Mouse (Mus musculus) cerebellum, adult 2 months (tissue): ENCODE measurements around the gene Ddb2. TPM values are rescaled to one million over a fixed set of nuclear protein-coding genes. Genes with fewer than 3 reads are reported as not detected.

Experiments
- DNase-seq, 2 experiments: peaks; one replicate each; pipeline ENCODE4 v3.0.0; 2021
- H3K27ac ChIP-seq: fragments of 200-500 bp; 2 replicates; pipeline ENCODE4 v1.5.1; 2012; ENCODE audit warnings: low read length, control low read depth, inconsistent platforms; ENCODE audit not compliant: insufficient read depth
- H3K27me3 ChIP-seq: fragments of 200-500 bp; 2 replicates; pipeline ENCODE4 v1.6.1; 2012; ENCODE audit warnings: inconsistent platforms, mild to moderate bottlenecking, low read length, moderate library complexity; ENCODE audit not compliant: control insufficient read depth, insufficient read depth
- H3K4me1 ChIP-seq: fragments of 200-500 bp; 2 replicates; pipeline ENCODE4 v1.6.1; 2011; ENCODE audit warnings: low read length; ENCODE audit not compliant: control insufficient read depth, insufficient read depth
- H3K4me3 ChIP-seq: fragments of 200-500 bp; replicated peaks from 2 replicates; pipeline ENCODE3; 2011; ENCODE audit warnings: mild to moderate bottlenecking, low read depth, low read length, control low read depth; ENCODE audit not compliant: insufficient read depth
- CTCF ChIP-seq: fragments of 200-500 bp; IDR thresholded peaks from 2 replicates; pipeline ENCODE4 v1.5.1; 2011; ENCODE audit warnings: low read depth, mild to moderate bottlenecking, control low read depth, low read length, moderate library complexity, borderline replicate concordance; ENCODE audit not compliant: insufficient read depth
- POLR2A ChIP-seq: fragments of 200-500 bp; IDR thresholded peaks from 2 replicates; pipeline ENCODE4 v1.6.1; 2011; ENCODE audit warnings: low read length, control low read depth, borderline replicate concordance; ENCODE audit not compliant: insufficient read depth
- WGBS: fragments of 180-500 bp; shearing (Covaris S2); methylation state at CpG from one replicate; pipeline ENCODE4 v1.1.7; 2018; 5-methylcytosine and 5-hydroxymethylcytosine counted together
- polyA plus RNA-seq: library from polyadenylated mRNA; depleted of rRNA; stranded (reverse); fragments of >200 nt; gene quantifications from 2 replicates; pipeline ENCODE4 v1.2.3, GENCODE M21; 2012

The Ddb2 gene
- polyA plus RNA-seq, 1 experiment, result 34.5 TPM

GRCm38 (mm10) chr2:91269687-91270133 is 32.9 kb upstream of the Ddb2 start:
- WGBS, result 15% methylated on average over 8 of the region's 8 CpGs
- peak; percentile 81 to 91 for DNase-seq
- H3K27ac ChIP-seq, result peak overlapping the region; percentile 63
- H3K4me3 ChIP-seq, result no peak overlapping the region
- TF ChIP-seq CTCF, result no peak
- TF ChIP-seq POLR2A, result no peak
- no peaks in the 10 kb centered on the region for H3K27me3 ChIP-seq
- H3K4me1 ChIP-seq, result peaks cover 16% of the 10 kb centered on the region

- no peak overlapping the region for H3K4me3 ChIP-seq
- TF ChIP-seq CTCF, result no peak
- TF ChIP-seq POLR2A, result no peak
- H3K4me1 ChIP-seq, result peaks cover 20% of the 10 kb centered on the region
- H3K27ac ChIP-seq, result peak overlapping the region; percentile 62
- H3K27me3 ChIP-seq, result no peaks in the 10 kb centered on the region
- DNase-seq, result no peak
- WGBS, result 67% methylated on average over 2 of the region's 2 CpGs
Measured at GRCm38 (mm10) chr2:91268706-91269105, 31.9 kb upstream of the Ddb2 start.

- WGBS, result 89% methylated on average over 3 of the region's 3 CpGs
- TF ChIP-seq POLR2A (no peak), CTCF (no peak)
Measured at GRCm38 (mm10) chr2:91268042-91268441, 31.3 kb upstream of the Ddb2 start.

GRCm38 (mm10) chr2:91264711-91265681 is 28.2 kb upstream of the Ddb2 start, which contains the start of gene Arfgap2:
TSS of gene Arfgap2 (plus strand) at chr2:91264974.
- under 1% methylated on average over 72 of the region's 72 CpGs for WGBS
- DNase-seq, result peak; percentile 98 to 100
- H3K4me3 ChIP-seq, result peak within 1 kb of the TSS; percentile 88

More at GRCm38 (mm10) chr2:91268042-91268441, 31.3 kb upstream of the Ddb2 start:
- H3K27ac ChIP-seq, result no peak overlapping the region
- H3K27me3 ChIP-seq, result no peaks in the 10 kb centered on the region
- H3K4me3 ChIP-seq, result no peak overlapping the region
- no peak for DNase-seq
- H3K4me1 ChIP-seq, result peaks cover 20% of the 10 kb centered on the region

GRCm38 (mm10) chr2:91263692-91264660 is 27.2 kb upstream of the Ddb2 start:
- no peak overlapping the region for H3K4me3 ChIP-seq
- no peaks in the 10 kb centered on the region for H3K27me3 ChIP-seq
- TF ChIP-seq CTCF (no peak), POLR2A (no peak)
- peak overlapping the region; percentile 67 for H3K27ac ChIP-seq
- DNase-seq, result peak; percentile 34 to 37
- WGBS, result 70% methylated on average over 17 of the region's 17 CpGs
- peaks cover 13% of the 10 kb centered on the region for H3K4me1 ChIP-seq

More at GRCm38 (mm10) chr2:91264711-91265681, 28.2 kb upstream of the Ddb2 start, which contains the start of gene Arfgap2:
- TF ChIP-seq POLR2A, result peak; percentile 60; the same call in 1 of the 2 replicates
- TF ChIP-seq CTCF, result no peak
- peak within 1 kb of the TSS; percentile 89 for H3K27ac ChIP-seq
- H3K27me3 ChIP-seq, result no peaks in the 10 kb centered on the region
- peaks cover 13% of the 10 kb centered on the region for H3K4me1 ChIP-seq

- H3K4me3 ChIP-seq, result no peak overlapping the region
- H3K4me1 ChIP-seq, result peaks cover 14% of the 10 kb centered on the region
- 32% methylated on average over 1 of the region's 1 CpGs for WGBS
- no peaks in the 10 kb centered on the region for H3K27me3 ChIP-seq
- DNase-seq, result peak in 1 of 2 experiments; percentile 30
- TF ChIP-seq CTCF (no peak), POLR2A (no peak)
- no peak overlapping the region for H3K27ac ChIP-seq
Measured at GRCm38 (mm10) chr2:91259493-91259892, 22.7 kb upstream of the Ddb2 start.

GRCm38 (mm10) chr2:91258830-91259229 is 22.0 kb upstream of the Ddb2 start:
- no peaks in the 10 kb centered on the region for H3K27me3 ChIP-seq
- peaks cover 11% of the 10 kb centered on the region; the same call in 1 of the 2 replicates for H3K4me1 ChIP-seq
- no peak for TF ChIP-seq CTCF
- no peak for TF ChIP-seq POLR2A
- WGBS, result 64% methylated on average over 1 of the region's 1 CpGs
- H3K4me3 ChIP-seq, result no peak overlapping the region
- no peak overlapping the region for H3K27ac ChIP-seq
- DNase-seq, result peak in 1 of 2 experiments; percentile 8
